Mouse (Mus musculus) Patski (cell line): ENCODE measurements at regions not wholly inside any gene's neighbourhood (a gene's known extent, or its start where the extent isn't known, plus 50 kb on each side); places are given as distances from the start of the nearest gene placed in this dataset.

Source experiments
- ATAC-seq: fragments of 100-300 bp; one replicate; pipeline ENCODE4 v1.8.0; 2021
- CTCF ChIA-PET: fragments of 350-600 bp; sonication (Branson Sonifier 250); formaldehyde crosslinking; loops from one replicate; lab custom pipeline; 2022; ENCODE audit warnings: inconsistent platforms; lab: Charles Lee
- POLR2A ChIA-PET: fragments of 350-600 bp; sonication (Branson Sonifier 250); formaldehyde crosslinking; loops from one replicate; lab custom pipeline; 2022; ENCODE audit warnings: antibody characterized with exemption, inconsistent platforms; lab: Charles Lee
- DNase-seq: peaks from one replicate; pipeline ENCODE4 v3.0.0-alpha.2; 2011; ENCODE audit warnings: low read depth, low spot score
- H3K27me3 ChIP-seq: fragments of 371-371 bp; one replicate; pipeline ENCODE4 v1.5.1; 2021
- CTCF ChIP-seq: fragments of 100-300 bp; IDR thresholded peaks from one replicate; pipeline ENCODE4 v1.5.1; 2021
- in situ Hi-C: fragments of 300-500 bp; cut with MboI; formaldehyde crosslinking; loops from 3 replicates; pipeline ENCODE4 v1.11.1; 2018; ENCODE audit warnings: low pct_unique_long_range_greater_than_20kb, mixed read lengths

GRCm38 (mm10) chr2:106194369-106195023 lies 191.1 kb upstream of the Dnajc24 start:
- in situ Hi-C loops, result loop anchor here (10.0 kb wide), 1 partner anchor 860 kb away; no protein-coding TSS in a partner anchor
- ATAC-seq (peak; percentile 39), DNase-seq (peak; percentile 1)
- CTCF ChIA-PET, result interaction anchor here (0.8 to 1.2 kb wide), 6 partner anchors 15 to 726 kb away, joined by 3 to 5 read pairs (median 4); no protein-coding TSS in a partner anchor
- peaks cover 4% of the 10 kb centered on the region for H3K27me3 ChIP-seq
- POLR2A ChIA-PET, result no interaction called here
- peak; percentile 85 for TF ChIP-seq CTCF

GRCm38 (mm10) chr2:106193889-106194347 lies 190.6 kb upstream of the Dnajc24 start:
- ATAC-seq (no peak), DNase-seq (no peak)
- TF ChIP-seq CTCF, result no peak
- POLR2A ChIA-PET, result no interaction called here
- CTCF ChIA-PET, result interaction anchor here (0.8 to 1.2 kb wide), 6 partner anchors 16 to 725 kb away, joined by 3 to 5 read pairs (median 4); no protein-coding TSS in a partner anchor
- in situ Hi-C loops, result loop anchor here (10.0 kb wide), 1 partner anchor 859 kb away; no protein-coding TSS in a partner anchor
- H3K27me3 ChIP-seq, result peaks cover 4% of the 10 kb centered on the region

- in situ Hi-C loops, result loop anchor here (10.0 kb wide), 1 partner anchor 856 kb away; no protein-coding TSS in a partner anchor
- no peak for DNase-seq
- H3K27me3 ChIP-seq, result peaks cover under 1% of the 10 kb centered on the region
- ATAC-seq, result no peak
- ChIA-PET CTCF (no interaction called here), POLR2A (no interaction called here)
- no peak for TF ChIP-seq CTCF
Measured at GRCm38 (mm10) chr2:106190579-106191322, 187.4 kb upstream of the Dnajc24 start.

- in situ Hi-C loops, result no loop called here
- DNase-seq (no peak), ATAC-seq (no peak)
- POLR2A ChIA-PET, result no interaction called here
- no peak for TF ChIP-seq CTCF
- CTCF ChIA-PET, result no interaction called here
- H3K27me3 ChIP-seq, result no peaks in the 10 kb centered on the region
Measured at GRCm38 (mm10) chr2:106183651-106184050, 180.3 kb upstream of the Dnajc24 start.

- no peak for TF ChIP-seq CTCF
- CTCF ChIA-PET, result no interaction called here
- in situ Hi-C loops, result no loop called here
- ATAC-seq, result no peak
- H3K27me3 ChIP-seq, result no peaks in the 10 kb centered on the region
- POLR2A ChIA-PET, result no interaction called here
- DNase-seq, result no peak
Measured at GRCm38 (mm10) chr2:106182051-106182450, 178.7 kb upstream of the Dnajc24 start.

GRCm38 (mm10) chr2:106162681-106163080 lies 159.3 kb upstream of the Dnajc24 start:
- no peak for DNase-seq
- POLR2A ChIA-PET, result no interaction called here
- no peak for TF ChIP-seq CTCF
- in situ Hi-C loops, result no loop called here
- CTCF ChIA-PET, result no interaction called here
- peaks cover 6% of the 10 kb centered on the region for H3K27me3 ChIP-seq
- no peak for ATAC-seq

- CTCF ChIA-PET, result no interaction called here
- DNase-seq, result no peak
- TF ChIP-seq CTCF, result no peak
- POLR2A ChIA-PET, result no interaction called here
- ATAC-seq, result no peak
- H3K27me3 ChIP-seq, result peaks cover 6% of the 10 kb centered on the region
- in situ Hi-C loops, result no loop called here
Measured at GRCm38 (mm10) chr2:106161877-106162276, 158.5 kb upstream of the Dnajc24 start.

- ChIA-PET POLR2A (no interaction called here), CTCF (no interaction called here)
- in situ Hi-C loops, result no loop called here
- no peak for ATAC-seq
- no peaks in the 10 kb centered on the region for H3K27me3 ChIP-seq
- TF ChIP-seq CTCF, result no peak
- no peak for DNase-seq
Measured at GRCm38 (mm10) chr2:106149701-106150100, 146.4 kb upstream of the Dnajc24 start.

- POLR2A ChIA-PET, result no interaction called here
Measured at GRCm38 (mm10) chr2:106140931-106141330, 137.6 kb upstream of the Dnajc24 start.

GRCm38 (mm10) chr2:106101002-106101401 lies 97.7 kb upstream of the Dnajc24 start:
- CTCF ChIA-PET, result interaction anchor here (1.4 kb wide), 1 partner anchor 19 kb away, joined by 3 read pairs; no protein-coding TSS in a partner anchor
- TF ChIP-seq CTCF, result no peak
- in situ Hi-C loops, result no loop called here
- ATAC-seq (no peak), DNase-seq (no peak)
- POLR2A ChIA-PET, result no interaction called here
- no peaks in the 10 kb centered on the region for H3K27me3 ChIP-seq

More at GRCm38 (mm10) chr2:106140931-106141330, 137.6 kb upstream of the Dnajc24 start:
- ATAC-seq, result no peak
- no peak for DNase-seq
- H3K27me3 ChIP-seq, result no peaks in the 10 kb centered on the region
- CTCF ChIA-PET, result no interaction called here
- in situ Hi-C loops, result no loop called here
- TF ChIP-seq CTCF, result no peak

- POLR2A ChIA-PET, result no interaction called here
- CTCF ChIA-PET, result no interaction called here
- in situ Hi-C loops, result loop anchor here (25.0 kb wide), 2 partner anchors 474 to 749 kb away; no protein-coding TSS in a partner anchor
- DNase-seq, result no peak
- no peak for ATAC-seq
- no peaks in the 10 kb centered on the region for H3K27me3 ChIP-seq
- TF ChIP-seq CTCF, result no peak
Measured at GRCm38 (mm10) chr2:106086121-106086520, 82.8 kb upstream of the Dnajc24 start.
